In genomic region chr4:135508419-135509039, GRCm38 (mm10) we compare ENCODE assay signal across 8 mouse cellular contexts. TPM values are rescaled to one million over a fixed set of nuclear protein-coding genes. Genes with fewer than 3 reads are reported as not detected.
DNase-seq lines count a peak whose midpoint lies in the region; ATAC-seq and TF ChIP-seq lines count a peak whose summit lies in the region.

No protein-coding gene starts in this region.

- H3K9me3 ChIP-seq in intestine, embryonic 15.5 days, result no peaks in the 10 kb centered on the region
- H3K9me3 ChIP-seq in midbrain, embryonic 10.5 days (replicated peaks), result no peaks in the 10 kb centered on the region

- peaks cover 2% of the 10 kb centered on the region; the same call in 1 of the 2 replicates for H3K4me1 ChIP-seq in intestine, embryonic 15.5 days (replicated peaks)
- peaks cover 17% of the 10 kb centered on the region for H3K4me1 ChIP-seq in midbrain, embryonic 10.5 days

- no peaks in the 10 kb centered on the region for H3K27me3 ChIP-seq in intestine, embryonic 15.5 days (replicated peaks)
- peaks cover 41% of the 10 kb centered on the region for H3K27me3 ChIP-seq in midbrain, embryonic 10.5 days (ENCODE audit: low read depth, poor library complexity, severe bottlenecking)

- no peaks in the 10 kb centered on the region for H3K36me3 ChIP-seq in intestine, embryonic 15.5 days
- no peaks in the 10 kb centered on the region for H3K36me3 ChIP-seq in midbrain, embryonic 10.5 days

- H3K27ac ChIP-seq in gastrocnemius, adult 2 months, result no peak overlapping the region
- H3K27ac ChIP-seq in intestine, embryonic 15.5 days, result no peak overlapping the region
- H3K27ac ChIP-seq in midbrain, embryonic 10.5 days (replicated peaks), result peak overlapping the region; percentile 65; the same call in 1 of the 2 replicates

- H3K4me3 ChIP-seq in gastrocnemius, adult 2 months, result no peak overlapping the region
- no peak overlapping the region for H3K4me3 ChIP-seq in intestine, embryonic 15.5 days (replicated peaks)
- H3K4me3 ChIP-seq in midbrain, embryonic 10.5 days, result peak overlapping the region; percentile 38

- WGBS in intestine, embryonic 15.5 days, result 14% methylated on average over 13 of the region's 13 CpGs
- 14% methylated on average over 13 of the region's 13 CpGs for WGBS in midbrain, embryonic 10.5 days

- no peak overlapping the region for H3K9ac ChIP-seq in intestine, embryonic 15.5 days

- peak; percentile 89 for TF ChIP-seq CTCF in gastrocnemius, adult 2 months (IDR thresholded peaks at IDR 0.05)

- peak overlapping the region; percentile 49 for H3K4me2 ChIP-seq in intestine, embryonic 15.5 days (replicated peaks)

- DNase-seq in cerebellum, adult 11 months, result peak; percentile 51
- DNase-seq in cerebellum, adult 9-11 months, result no peak
- DNase-seq in gastrocnemius, adult 2 months, result peak; percentile 58
- DNase-seq in left cerebral cortex, postnatal 14 days (ENCODE audit: low spot score in 2 of 2), result peak; percentile 91 to 92
- DNase-seq in midbrain, embryonic 10.5 days (ENCODE audit: low spot score), result peak; percentile 81
- DNase-seq in right cerebral cortex, postnatal 4 days, result peak; percentile 78

- ATAC-seq in common myeloid progenitor, adult 5-6 weeks (replicated peaks; ENCODE audit: low read depth, poor library complexity, severe bottlenecking), result peak; percentile 45; the same call in 1 of the 2 replicates
- peak; percentile 57 for ATAC-seq in intestine, embryonic 15.5 days

- intact Hi-C loops in gastrocnemius, adult 2 months (cut with DNase I), result no loop called here
- intact Hi-C loops in left cerebral cortex, postnatal 14 days (cut with DNase I), result loop anchor here (1.0 kb wide), 1 partner anchor 159 kb away; no protein-coding TSS in a partner anchor

RNA-seq across cellular contexts. Expression of gene Nipal3, which starts 13.7 kb away (rescaled TPM):
- 31.7 and 39.1 TPM in 2 replicates for total RNA-seq in common myeloid progenitor, adult 5-6 weeks (2017)
- 10 to 100 TPM; 17.3 to 18.4 TPM for total RNA-seq in gastrocnemius, adult 2 months (2021)
- 6.4 and 6.9 TPM in 2 replicates for polyA plus RNA-seq in intestine, embryonic 15.5 days (2015; fragmentation: Nextera tagmentation; extraction: Ambion mirVana)
- 100 to 1,000 TPM; 111 to 118 TPM for total RNA-seq in left cerebral cortex, postnatal 14 days (2021)
- 2.1 and 2.3 TPM in 2 replicates for polyA plus RNA-seq in midbrain, embryonic 10.5 days (2016; fragmentation: Nextera tagmentation; extraction: Ambion mirVana)

RNA-seq across cellular contexts. Expression of gene Stpg1, which starts 13.9 kb away (rescaled TPM):
- total RNA-seq in common myeloid progenitor, adult 5-6 weeks (2017), result not detected in 2 replicates
- total RNA-seq in gastrocnemius, adult 2 months (2021), result not detected
- polyA plus RNA-seq in intestine, embryonic 15.5 days (2015; fragmentation: Nextera tagmentation; extraction: Ambion mirVana), result 0.24 and 0.30 TPM in 2 replicates
- 1 to 10 TPM in 1 of 2 experiments, under 1 TPM in 1; 0.81 to 1.1 TPM for total RNA-seq in left cerebral cortex, postnatal 14 days (2021)
- 0.32 and 0.42 TPM in 2 replicates for polyA plus RNA-seq in midbrain, embryonic 10.5 days (2016; fragmentation: Nextera tagmentation; extraction: Ambion mirVana)
